Mouse (Mus musculus) CH12.LX (cell line): Measurements from ENCODE around the gene Acbd7. TPM values are rescaled to one million over a fixed set of nuclear protein-coding genes. Genes with fewer than 3 reads are reported as not detected.

Experiments used
- DNase-seq: peaks from one replicate; pipeline ENCODE4 v3.0.0-alpha.2; 2013; ENCODE audit errors: extremely low read depth
- H3K27ac ChIP-seq: 2 replicates; pipeline ENCODE4 v1.5.1; 2012; ENCODE audit warnings: low read depth, mild to moderate bottlenecking, control low read depth, moderate library complexity; ENCODE audit not compliant: insufficient read depth
- H3K27me3 ChIP-seq: replicated peaks from 2 replicates; pipeline ENCODE3; 2012; ENCODE audit warnings: inconsistent platforms
- H3K36me3 ChIP-seq, 2 experiments: replicated peaks in 1 of 2; 2 replicates each; pipeline versions ENCODE3 to v1.6.1; 2012; ENCODE audit warnings: inconsistent platforms in 1 of 2, low read length in 1 of 2, mild to moderate bottlenecking in 1 of 2, mixed read lengths in 1 of 2, moderate library complexity in 1 of 2; ENCODE audit not compliant: control insufficient read depth in 1 of 2, insufficient read depth in 1 of 2
- H3K4me1 ChIP-seq, 2 experiments: 2 replicates each; pipeline ENCODE4 v1.6.1; 2012; ENCODE audit warnings: inconsistent platforms in 1 of 2, moderate library complexity in 1 of 2; ENCODE audit not compliant: insufficient read depth in 2 of 2, control insufficient read depth in 1 of 2
- H3K4me2 ChIP-seq: 2 replicates; pipeline ENCODE4 v1.6.1; 2012; ENCODE audit warnings: low read depth, mild to moderate bottlenecking, control low read depth; ENCODE audit not compliant: poor library complexity, insufficient read depth, severe bottlenecking
- H3K4me3 ChIP-seq, 3 experiments: fragments of 150-350 bp in 1 of 3; sonication (generic) in 1 of 3; replicated peaks in 1 of 3; 2 replicates each; pipeline versions ENCODE3 to v1.5.1; 2011 to 2012; ENCODE audit warnings: low read depth in 2 of 3, low read length in 2 of 3, mild to moderate bottlenecking in 2 of 3, moderate library complexity in 2 of 3, control low read depth in 1 of 3, improper control_type of control experiment in 1 of 3, inconsistent platforms in 1 of 3, mixed read lengths in 1 of 3; ENCODE audit not compliant: poor library complexity in 1 of 3
- H3K79me2 ChIP-seq: replicated peaks from 2 replicates; pipeline ENCODE4 v1.6.1; 2012; ENCODE audit warnings: mild to moderate bottlenecking, moderate library complexity; ENCODE audit not compliant: control insufficient read depth, poor library complexity, insufficient read depth, severe bottlenecking; ENCODE audit errors: extremely low read depth
- H3K9ac ChIP-seq: 2 replicates; pipeline ENCODE4 v1.6.1; 2012; ENCODE audit warnings: low read depth, mild to moderate bottlenecking, control low read depth, moderate library complexity; ENCODE audit not compliant: insufficient read depth
- H3K9me3 ChIP-seq: replicated peaks from 2 replicates; pipeline ENCODE3; 2012; ENCODE audit warnings: low read length, inconsistent platforms, mixed read lengths
- CHD2 ChIP-seq: IDR thresholded peaks from 2 replicates; pipeline ENCODE4 v1.6.1; 2011; ENCODE audit warnings: low read length, improper control_type of control experiment
- CTCF ChIP-seq, 2 experiments: IDR thresholded peaks in 1 of 2; conservative IDR thresholded peaks in 1 of 2; 2 replicates each; pipeline ENCODE4 v1.5.1; 2011 to 2012; ENCODE audit warnings: low read depth in 2 of 2, low read length in 2 of 2, improper control_type of control experiment in 1 of 2, inconsistent platforms in 1 of 2, mild to moderate bottlenecking in 1 of 2, moderate library complexity in 1 of 2
- E2F4 ChIP-seq: IDR thresholded peaks from 2 replicates; pipeline ENCODE4 v1.6.1; 2011; ENCODE audit warnings: low read depth, low read length, improper control_type of control experiment; ENCODE audit not compliant: insufficient replicate concordance
- ELF1 ChIP-seq: IDR thresholded peaks from 2 replicates; pipeline ENCODE4 v1.6.1; 2014; ENCODE audit warnings: low read depth, mild to moderate bottlenecking, inconsistent platforms, low read length, improper control_type of control experiment
- EP300 ChIP-seq: IDR thresholded peaks from 2 replicates; pipeline ENCODE4 v1.6.1; 2011; ENCODE audit warnings: low read length, improper control_type of control experiment
- HCFC1 ChIP-seq: IDR thresholded peaks from 2 replicates; pipeline ENCODE4 v1.6.1; 2012; ENCODE audit warnings: low read depth, mild to moderate bottlenecking, inconsistent platforms, low read length, improper control_type of control experiment
- IRF4 ChIP-seq: IDR thresholded peaks from 2 replicates; pipeline ENCODE4 v1.6.1; 2014; ENCODE audit warnings: low read depth, mild to moderate bottlenecking, inconsistent platforms, low read length, improper control_type of control experiment
- JUN ChIP-seq: IDR thresholded peaks from 2 replicates; pipeline ENCODE4 v1.6.1; 2011; ENCODE audit warnings: low read depth, mild to moderate bottlenecking, low read length, improper control_type of control experiment, moderate library complexity; ENCODE audit not compliant: insufficient read depth
- MAFK ChIP-seq: IDR thresholded peaks from 2 replicates; pipeline ENCODE4 v1.6.1; 2011; ENCODE audit warnings: low read length, improper control_type of control experiment; ENCODE audit not compliant: insufficient replicate concordance
- MAX ChIP-seq: IDR thresholded peaks from 2 replicates; pipeline ENCODE4 v1.6.1; 2011; ENCODE audit warnings: low read length, improper control_type of control experiment
- MEF2A ChIP-seq: IDR thresholded peaks from 2 replicates; pipeline ENCODE4 v1.6.1; 2014; ENCODE audit warnings: low read depth, mild to moderate bottlenecking, inconsistent platforms, low read length, improper control_type of control experiment, borderline replicate concordance
- MXI1 ChIP-seq: IDR thresholded peaks from 2 replicates; pipeline ENCODE4 v1.6.1; 2011; ENCODE audit warnings: mild to moderate bottlenecking, low read depth, low read length, improper control_type of control experiment
- PAX5 ChIP-seq: IDR thresholded peaks from 2 replicates; pipeline ENCODE4 v1.6.1; 2012; ENCODE audit warnings: low read length, inconsistent platforms, mixed read lengths
- POLR2A ChIP-seq: IDR thresholded peaks from 2 replicates; pipeline ENCODE4 v1.6.1; 2011; ENCODE audit warnings: low read depth, mild to moderate bottlenecking, improper control_type of control experiment, low read length
- RAD21 ChIP-seq: IDR thresholded peaks from 2 replicates; pipeline ENCODE4 v1.6.1; 2011; ENCODE audit warnings: low read depth, mild to moderate bottlenecking, low read length, improper control_type of control experiment, moderate library complexity
- RCOR1 ChIP-seq: conservative IDR thresholded peaks from 2 replicates; pipeline ENCODE4 v1.6.1; 2012; ENCODE audit warnings: low read depth, mild to moderate bottlenecking, inconsistent platforms, low read length, improper control_type of control experiment
- SMC3 ChIP-seq: IDR thresholded peaks from 2 replicates; pipeline ENCODE4 v1.6.1; 2011; ENCODE audit warnings: low read depth, low read length, improper control_type of control experiment
- TCF12 ChIP-seq: IDR thresholded peaks from 2 replicates; pipeline ENCODE4 v1.6.1; 2014; ENCODE audit warnings: low read depth, mild to moderate bottlenecking, inconsistent platforms, low read length, improper control_type of control experiment
- UBTF ChIP-seq: IDR thresholded peaks from 2 replicates; pipeline ENCODE4 v1.6.1; 2012; ENCODE audit warnings: low read depth, mild to moderate bottlenecking, inconsistent platforms, low read length, improper control_type of control experiment, moderate library complexity
- USF2 ChIP-seq: conservative IDR thresholded peaks from 2 replicates; pipeline ENCODE4 v1.6.1; 2011; ENCODE audit warnings: low read depth, low read length, improper control_type of control experiment
- ZC3H11A ChIP-seq: IDR thresholded peaks from 2 replicates; pipeline ENCODE4 v1.6.1; 2012; ENCODE audit warnings: low read depth, mild to moderate bottlenecking, inconsistent platforms, low read length, improper control_type of control experiment
- ZKSCAN1 ChIP-seq: IDR thresholded peaks from 2 replicates; pipeline ENCODE4 v1.6.1; 2012; ENCODE audit warnings: low read depth, inconsistent platforms, low read length, improper control_type of control experiment, borderline replicate concordance
- dilution Hi-C: fragments of 300-500 bp; cut with MboI; formaldehyde crosslinking; loops from 2 replicates; pipeline ENCODE4 v1.14.3; 2020; ENCODE audit warnings: low sequenced_read_pairs; ENCODE audit not compliant: extremely low pct_unique_long_range_greater_than_20kb, extremely low pct_ligation_motif_present
- in situ Hi-C: fragments of 300-500 bp; cut with MboI; formaldehyde crosslinking; loops from 3 replicates; pipeline ENCODE4 v1.14.3; 2019; ENCODE audit warnings: low sequenced_read_pairs, low pct_ligation_motif_present, low pct_unique_long_range_greater_than_20kb, mixed read lengths
- polyA plus RNA-seq: library from polyadenylated mRNA; unstranded; fragments of >175 nt; gene quantifications from 2 replicates; pipeline ENCODE4 v1.2.1, GENCODE M21; 2012; ENCODE audit warnings: low read depth; ENCODE audit not compliant: insufficient read length
- total RNA-seq, 2 experiments: library from RNA; depleted of rRNA; stranded (reverse); fragments of 300-350 nt in 1 of 2; fragments of >200 nt in 1 of 2; gene quantifications; 2 replicates each; pipeline ENCODE4 v1.2.3; 2012 to 2014

Gene Acbd7
- total and polyA plus RNA-seq, 3 experiments, result 0.30 TPM; not detected in 2

- no peaks in the 10 kb centered on the region for H3K36me3 ChIP-seq
- TF ChIP-seq UBTF, result no peak
- no peak for TF ChIP-seq HCFC1
- TF ChIP-seq JUN, result no peak
- TF ChIP-seq POLR2A, result no peak
- no peak for TF ChIP-seq MXI1
- TF ChIP-seq PAX5, result no peak
- no peak for TF ChIP-seq MAX
- no peak for TF ChIP-seq SMC3
- TF ChIP-seq MAFK, result no peak
- no peak for TF ChIP-seq MEF2A
- TF ChIP-seq CTCF (conservative IDR thresholded peaks at IDR 0.05 in 1 of 2, IDR thresholded peaks at IDR 0.05 in 1 of 2; ENCODE audit: low read depth in 2 of 2, low read length in 2 of 2), result no peak
- no peak for TF ChIP-seq EP300
- no peak for TF ChIP-seq ZKSCAN1
- TF ChIP-seq ELF1, result no peak
- TF ChIP-seq, all 38 proteins: peak for 0
- dilution Hi-C loops, result no loop called here
- H3K4me1 ChIP-seq, result peaks cover 3 to 6% of the 10 kb centered on the region in 2 experiments
- in situ Hi-C loops, result no loop called here
- H3K27ac ChIP-seq, result no peak overlapping the region
- no peaks in the 10 kb centered on the region for H3K27me3 ChIP-seq
- no peaks in the 10 kb centered on the region for H3K9me3 ChIP-seq
- H3K4me2 ChIP-seq, result no peak overlapping the region
- no peak overlapping the region for H3K4me3 ChIP-seq
- H3K9ac ChIP-seq, result no peak overlapping the region
- H3K79me2 ChIP-seq, result no peaks in the 10 kb centered on the region
- DNase-seq, result no peak
These were observed 21.9 kb downstream of the Acbd7 start for GRCm38 (mm10) chr2:3357887-3358286.

GRCm38 (mm10) chr2:3361067-3361466 is 25.1 kb downstream of the Acbd7 start:
- peaks cover 0 to 1% of the 10 kb centered on the region in 2 experiments; a peak in 2 of 4 replicates for H3K4me1 ChIP-seq
- no peak overlapping the region for H3K4me2 ChIP-seq
- no peaks in the 10 kb centered on the region for H3K79me2 ChIP-seq
- DNase-seq, result no peak
- no peaks in the 10 kb centered on the region for H3K36me3 ChIP-seq
- no peak overlapping the region for H3K9ac ChIP-seq
- H3K27me3 ChIP-seq, result no peaks in the 10 kb centered on the region
- no peak overlapping the region for H3K4me3 ChIP-seq
- TF ChIP-seq TCF12 (no peak), USF2 (no peak), RCOR1 (no peak), IRF4 (no peak)
- H3K9me3 ChIP-seq, result no peaks in the 10 kb centered on the region
- in situ Hi-C loops (no loop called here), dilution Hi-C loops (no loop called here)
- H3K27ac ChIP-seq, result no peak overlapping the region

- dilution Hi-C loops, result no loop called here
These were observed 29.2 kb downstream of the Acbd7 start for GRCm38 (mm10) chr2:3365127-3365526.

More at GRCm38 (mm10) chr2:3365127-3365526, 29.2 kb downstream of the Acbd7 start:
- Histone ChIP-seq H3K9me3 (no peaks in the 10 kb centered on the region), H3K27me3 (no peaks in the 10 kb centered on the region), H3K36me3 (no peaks in the 10 kb centered on the region), H3K4me1 (no peaks in the 10 kb centered on the region), H3K27ac (no peak overlapping the region), H3K4me3 (no peak overlapping the region), H3K4me2 (no peak overlapping the region), H3K9ac (no peak overlapping the region), H3K79me2 (no peaks in the 10 kb centered on the region)
- in situ Hi-C loops, result no loop called here
- no peak for DNase-seq
- TF ChIP-seq USF2, result no peak
- no peak for TF ChIP-seq CTCF (conservative IDR thresholded peaks at IDR 0.05 in 1 of 2, IDR thresholded peaks at IDR 0.05 in 1 of 2; ENCODE audit: low read depth in 2 of 2, low read length in 2 of 2)
- no peak for TF ChIP-seq HCFC1
- TF ChIP-seq RAD21, result no peak
- TF ChIP-seq ZKSCAN1, result no peak
- TF ChIP-seq ELF1, result no peak
- no peak for TF ChIP-seq ZC3H11A
- TF ChIP-seq E2F4, result no peak
- no peak for TF ChIP-seq CHD2
